Mouse (Mus musculus) midbrain, embryonic 16.5 days (tissue): ENCODE results near the gene Mtnr1a. TPM values are rescaled to one million over a fixed set of nuclear protein-coding genes. Genes with fewer than 3 reads are reported as not detected.
A peak's percentile ranks its signal among the peaks of the same experiment; 100 is the strongest.
"Not testable (repeated sequence)": the region's sequence is repeated elsewhere in the genome, so short reads cannot be mapped to it uniquely, and the experiment has no call there.

Experiments used
- ATAC-seq: fragments of 200-750 bp; cut with Nextera tagmentation; 2 replicates; pipeline ENCODE4 v1.8.0; 2017; ENCODE audit warnings: moderate TSS enrichment
- H3K27ac ChIP-seq: fragments of 300-500 bp; sonication (generic); 2 replicates; pipeline ENCODE4 v1.5.1; 2014; ENCODE audit warnings: mild to moderate bottlenecking, low read length, mixed read lengths
- H3K27me3 ChIP-seq: fragments of 300-500 bp; sonication (generic); 2 replicates; pipeline ENCODE4 v1.6.1; 2014; ENCODE audit warnings: low read depth, low read length, mixed read lengths; ENCODE audit not compliant: control insufficient read depth, insufficient read depth
- H3K36me3 ChIP-seq: fragments of 300-500 bp; sonication (generic); 2 replicates; pipeline ENCODE4 v1.6.1; 2014; ENCODE audit warnings: mild to moderate bottlenecking, low read length, moderate library complexity, mixed read lengths; ENCODE audit not compliant: control insufficient read depth, insufficient read depth
- H3K4me1 ChIP-seq: fragments of 300-500 bp; sonication (generic); 2 replicates; pipeline ENCODE4 v1.6.1; 2014; ENCODE audit warnings: mild to moderate bottlenecking, low read length, mixed read lengths; ENCODE audit not compliant: control insufficient read depth, insufficient read depth
- H3K4me2 ChIP-seq: fragments of 300-500 bp; sonication (generic); 2 replicates; pipeline ENCODE4 v1.6.1; 2014; ENCODE audit warnings: mild to moderate bottlenecking, low read length, mixed read lengths
- H3K4me3 ChIP-seq: fragments of 300-500 bp; sonication (generic); 2 replicates; pipeline ENCODE4 v1.5.1; 2014; ENCODE audit warnings: low read depth, mild to moderate bottlenecking, low read length, moderate library complexity, mixed read lengths
- H3K9ac ChIP-seq: fragments of 300-500 bp; sonication (generic); 2 replicates; pipeline ENCODE4 v1.6.1; 2014; ENCODE audit warnings: low read depth, low read length, mixed read lengths
- H3K9me3 ChIP-seq: fragments of 300-500 bp; sonication (generic); replicated peaks from 2 replicates; pipeline ENCODE4 v1.6.1; 2014; ENCODE audit warnings: mild to moderate bottlenecking, low read length, mixed read lengths; ENCODE audit not compliant: control insufficient read depth, poor library complexity, severe bottlenecking
- WGBS: fragments of 180-500 bp; shearing (Covaris S2); extraction: QIAGEN DNeasy Blood & Tissue Kit; methylation state at CpG from one replicate; pipeline ENCODE4 v1.1.7; 2014; 5-methylcytosine and 5-hydroxymethylcytosine counted together
- polyA plus RNA-seq: library from polyadenylated mRNA; unstranded; fragments of >200 nt; fragmentation: Nextera tagmentation; extraction: Ambion mirVana; gene quantifications from 2 replicates; pipeline ENCODE4 v1.2.1, GENCODE M21; 2015

Gene Mtnr1a
- polyA plus RNA-seq, 1 experiment from 2014 or later, result 0.23 TPM

DNA sequence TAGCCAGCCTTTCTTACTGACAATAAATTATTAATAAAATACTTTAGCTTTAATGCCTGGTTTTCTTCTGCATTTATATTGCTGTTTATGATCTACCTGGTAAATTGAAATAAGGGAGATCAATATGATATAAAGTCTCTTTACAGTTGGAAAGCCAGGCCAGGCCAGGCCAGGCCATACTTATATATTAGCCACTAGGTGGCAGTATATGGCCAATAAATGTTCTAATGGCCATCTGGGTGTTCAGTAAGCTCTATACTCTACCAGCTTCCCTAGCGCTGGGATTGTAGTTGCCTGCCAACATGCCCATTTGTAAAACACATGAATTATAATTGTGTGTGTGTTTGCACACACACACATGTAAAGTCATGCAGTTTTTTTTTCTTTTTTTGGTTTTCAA, 16.7 kb upstream of the Mtnr1a start:
- no peaks in the 10 kb centered on the region for H3K27me3 ChIP-seq
- H3K9me3 ChIP-seq, result no peaks in the 10 kb centered on the region
- no peak overlapping the region for H3K9ac ChIP-seq
- no peaks in the 10 kb centered on the region for H3K4me1 ChIP-seq
- no peak overlapping the region for H3K4me2 ChIP-seq
- ATAC-seq, result no peak
- H3K27ac ChIP-seq, result no peak overlapping the region
- WGBS, result 83% methylated on average over 1 of the region's 1 CpGs
- H3K36me3 ChIP-seq, result peaks cover 9% of the 10 kb centered on the region
- no peak overlapping the region for H3K4me3 ChIP-seq

DNA sequence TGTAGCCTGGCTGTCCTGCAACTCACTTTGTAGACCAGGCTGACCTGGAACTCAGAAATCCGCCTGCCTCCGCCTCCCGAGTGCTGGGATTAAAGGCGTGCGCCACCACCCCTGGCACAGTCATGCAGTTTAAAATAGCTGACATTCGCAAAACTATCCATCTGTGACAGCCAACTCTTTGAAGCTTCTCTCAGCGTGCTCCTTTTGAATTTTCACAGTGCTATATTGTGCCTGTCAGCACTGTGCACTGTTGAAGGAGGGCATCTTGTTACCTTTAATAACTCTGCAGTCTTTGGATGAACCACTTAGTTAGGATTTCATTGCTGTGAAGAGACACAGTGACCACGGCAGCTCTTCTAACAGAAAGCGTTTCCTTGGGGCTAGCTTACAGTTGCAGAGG, 16.3 kb upstream of the Mtnr1a start:
- H3K27me3 ChIP-seq, result no peaks in the 10 kb centered on the region
- peak; percentile 36; the same call in 1 of the 2 replicates for ATAC-seq
- H3K27ac ChIP-seq, result no peak overlapping the region
- no peak overlapping the region for H3K4me3 ChIP-seq
- 85% methylated on average over 9 of the region's 9 CpGs for WGBS
- H3K36me3 ChIP-seq, result peaks cover 9% of the 10 kb centered on the region
- no peak overlapping the region for H3K9ac ChIP-seq
- no peaks in the 10 kb centered on the region for H3K4me1 ChIP-seq
- H3K4me2 ChIP-seq, result no peak overlapping the region
- H3K9me3 ChIP-seq, result no peaks in the 10 kb centered on the region

DNA sequence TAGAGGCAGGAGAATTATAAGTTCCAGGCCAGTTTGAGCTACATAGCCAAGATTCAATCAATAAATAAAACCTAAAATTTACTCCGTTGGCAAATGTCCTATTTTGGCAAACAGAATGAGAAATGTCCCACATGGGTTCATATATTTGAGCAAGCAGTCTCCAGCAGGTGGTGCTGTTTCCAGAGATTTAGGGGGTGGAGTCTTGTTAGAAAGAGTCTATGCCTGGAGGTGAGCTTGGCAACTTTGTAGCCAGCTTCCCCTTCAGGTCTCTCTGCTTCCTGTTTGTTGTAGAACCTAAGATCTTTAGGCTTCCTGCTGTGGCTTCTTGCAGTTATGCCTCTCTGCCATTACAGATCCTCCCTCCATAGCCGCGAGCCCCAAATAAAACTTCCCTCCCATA, 13.4 kb upstream of the Mtnr1a start:
- ATAC-seq, result no peak
- H3K4me3 ChIP-seq, result no peak overlapping the region
- 97% methylated on average over 3 of the region's 3 CpGs for WGBS

DNA sequence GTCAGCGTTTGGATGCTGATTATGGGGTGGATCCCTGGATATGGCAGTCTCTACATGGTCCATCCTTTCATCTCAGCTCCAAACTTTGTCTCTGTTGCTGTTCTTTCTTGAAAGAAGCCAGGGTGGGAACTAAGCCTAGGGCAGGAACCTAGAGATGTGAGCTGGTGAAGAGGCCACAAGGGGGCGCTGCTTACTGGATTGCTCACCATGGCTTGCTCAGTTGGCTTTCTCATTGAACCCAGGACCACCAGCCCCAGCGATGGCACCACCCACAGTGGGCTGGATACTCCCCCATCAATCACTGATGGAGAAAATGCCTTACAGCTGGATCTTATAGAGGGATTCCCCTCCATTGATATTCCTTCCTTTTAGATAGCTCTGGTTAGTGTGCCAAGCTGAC, 12.1 kb upstream of the Mtnr1a start:
- Histone ChIP-seq H3K27me3 (no peaks in the 10 kb centered on the region), H3K9ac (no peak overlapping the region), H3K27ac (no peak overlapping the region), H3K9me3 (no peaks in the 10 kb centered on the region), H3K36me3 (0 out of 2 replicates have a peak, but pooled peaks cover 2% of the 10 kb centered on the region), H3K4me2 (no peak overlapping the region), H3K4me3 (no peak overlapping the region), H3K4me1 (no peaks in the 10 kb centered on the region)
- 14% methylated on average over 2 of the region's 3 CpGs for WGBS
- no peak for ATAC-seq

More for the DNA sequence above, 13.4 kb upstream of the Mtnr1a start:
- H3K4me2 ChIP-seq, result no peak overlapping the region
- no peak overlapping the region for H3K27ac ChIP-seq
- H3K9me3 ChIP-seq, result no peaks in the 10 kb centered on the region
- no peak overlapping the region for H3K9ac ChIP-seq
- no peaks in the 10 kb centered on the region for H3K4me1 ChIP-seq
- peaks cover 9% of the 10 kb centered on the region for H3K36me3 ChIP-seq
- no peaks in the 10 kb centered on the region for H3K27me3 ChIP-seq

DNA sequence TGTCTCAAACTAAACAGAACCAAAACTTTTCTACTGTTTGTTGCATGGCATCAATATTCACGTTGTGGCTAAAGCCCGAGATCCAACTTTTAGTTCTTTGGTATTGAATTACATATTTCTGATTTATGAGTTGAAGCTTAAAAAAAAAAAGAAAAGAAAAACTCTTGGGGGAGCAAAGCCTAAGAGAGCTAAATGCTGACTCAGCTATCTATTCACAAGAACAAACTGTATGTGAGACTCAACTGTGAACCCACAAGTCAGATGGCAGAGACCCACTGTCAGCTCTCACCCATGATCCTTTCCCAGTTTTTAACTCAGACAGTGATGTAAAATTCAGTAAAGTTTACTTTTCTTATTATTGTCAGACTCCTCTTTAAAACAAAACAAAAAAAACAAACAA, 8.9 kb upstream of the Mtnr1a start:
- H3K4me2 ChIP-seq, result no peak overlapping the region
- no peak overlapping the region for H3K4me3 ChIP-seq
- H3K27ac ChIP-seq, result no peak overlapping the region
- no peaks in the 10 kb centered on the region for H3K27me3 ChIP-seq
- no peaks in the 10 kb centered on the region for H3K9me3 ChIP-seq
- H3K9ac ChIP-seq, result no peak overlapping the region
- 0 out of 2 replicates have a peak, but pooled peaks cover 2% of the 10 kb centered on the region for H3K36me3 ChIP-seq
- 98% methylated on average over 2 of the region's 2 CpGs for WGBS
- no peaks in the 10 kb centered on the region for H3K4me1 ChIP-seq
- ATAC-seq, result no peak

DNA sequence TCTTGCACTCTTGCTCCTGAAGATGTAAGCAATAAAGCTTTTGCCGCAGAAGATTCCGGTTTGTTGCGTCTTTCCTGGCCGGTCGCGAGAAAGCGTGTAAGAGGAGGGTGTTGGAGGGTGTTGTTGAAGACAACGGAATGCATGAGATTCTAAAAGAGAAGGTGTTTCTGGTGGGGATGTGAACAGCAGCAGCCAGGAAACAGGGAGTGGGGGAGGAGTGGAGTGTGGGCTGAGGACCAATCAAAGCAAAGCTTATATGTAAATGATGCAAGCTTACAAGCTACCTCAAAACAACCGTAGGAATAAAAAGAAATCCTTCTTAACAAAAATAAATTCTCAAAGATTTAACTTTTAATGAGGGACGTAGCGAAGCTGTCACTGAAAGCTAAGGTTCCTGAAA, 6.6 kb upstream of the Mtnr1a start:
- Histone ChIP-seq H3K9ac (no peak overlapping the region), H3K4me1 (no peaks in the 10 kb centered on the region), H3K4me2 (no peak overlapping the region), H3K27me3 (no peaks in the 10 kb centered on the region), H3K36me3 (no peaks in the 10 kb centered on the region), H3K4me3 (no peak overlapping the region), H3K9me3 (no peaks in the 10 kb centered on the region), H3K27ac (no peak overlapping the region)
- 91% methylated on average over 11 of the region's 11 CpGs for WGBS
- ATAC-seq, result no peak

DNA sequence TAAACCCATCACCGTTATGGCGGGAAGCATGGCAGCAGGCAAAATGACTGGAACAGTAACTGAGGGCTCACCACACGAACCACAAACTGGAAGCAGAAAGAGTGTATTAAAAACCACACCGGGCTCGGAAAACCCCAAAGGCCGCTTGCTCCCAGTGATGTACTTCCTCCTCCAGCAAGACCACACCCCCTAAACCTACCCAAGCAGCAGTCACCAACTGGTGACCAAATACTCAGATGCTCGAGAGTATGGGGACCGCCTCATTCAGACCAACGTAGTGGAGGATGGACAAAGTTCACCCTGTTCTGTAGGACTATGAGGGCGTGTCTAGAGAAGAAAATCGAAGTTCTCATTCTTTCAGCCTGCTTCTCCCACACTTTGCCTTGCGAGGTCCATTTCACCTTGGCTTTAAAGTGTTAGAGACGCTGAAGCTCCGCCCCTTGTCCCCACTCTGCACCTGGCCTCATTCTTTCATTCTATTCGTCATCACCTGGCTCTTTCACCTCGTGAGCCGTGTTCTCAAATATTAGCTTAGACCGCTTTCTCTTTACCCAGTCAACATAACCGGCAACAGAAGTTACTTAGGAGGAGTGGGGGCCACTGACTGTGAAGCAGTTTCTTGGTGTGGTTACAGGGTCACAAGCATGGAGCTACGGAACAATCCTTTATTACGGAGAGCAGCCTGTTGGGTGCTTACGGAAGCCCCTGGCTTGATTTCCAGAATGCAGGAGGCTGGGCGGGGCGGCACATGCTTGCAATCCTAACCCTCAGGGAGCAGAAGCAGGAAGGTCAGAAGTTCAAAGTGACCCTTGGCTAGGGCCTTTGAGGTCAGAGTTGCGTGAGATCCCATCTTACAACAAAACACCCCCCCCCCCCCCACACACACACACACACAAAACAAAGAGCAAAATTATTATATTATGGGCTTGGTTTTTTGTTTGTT, 5.7 kb upstream of the Mtnr1a start:
- 80% methylated on average over 25 of the region's 25 CpGs for WGBS
- H3K27ac ChIP-seq, result no peak overlapping the region
- no peak overlapping the region for H3K9ac ChIP-seq
- ATAC-seq, result no peak
- H3K4me2 ChIP-seq, result no peak overlapping the region
- H3K4me1 ChIP-seq, result no peaks in the 10 kb centered on the region
- H3K36me3 ChIP-seq, result no peaks in the 10 kb centered on the region
- H3K9me3 ChIP-seq, result no peaks in the 10 kb centered on the region
- no peaks in the 10 kb centered on the region for H3K27me3 ChIP-seq
- H3K4me3 ChIP-seq, result no peak overlapping the region

DNA sequence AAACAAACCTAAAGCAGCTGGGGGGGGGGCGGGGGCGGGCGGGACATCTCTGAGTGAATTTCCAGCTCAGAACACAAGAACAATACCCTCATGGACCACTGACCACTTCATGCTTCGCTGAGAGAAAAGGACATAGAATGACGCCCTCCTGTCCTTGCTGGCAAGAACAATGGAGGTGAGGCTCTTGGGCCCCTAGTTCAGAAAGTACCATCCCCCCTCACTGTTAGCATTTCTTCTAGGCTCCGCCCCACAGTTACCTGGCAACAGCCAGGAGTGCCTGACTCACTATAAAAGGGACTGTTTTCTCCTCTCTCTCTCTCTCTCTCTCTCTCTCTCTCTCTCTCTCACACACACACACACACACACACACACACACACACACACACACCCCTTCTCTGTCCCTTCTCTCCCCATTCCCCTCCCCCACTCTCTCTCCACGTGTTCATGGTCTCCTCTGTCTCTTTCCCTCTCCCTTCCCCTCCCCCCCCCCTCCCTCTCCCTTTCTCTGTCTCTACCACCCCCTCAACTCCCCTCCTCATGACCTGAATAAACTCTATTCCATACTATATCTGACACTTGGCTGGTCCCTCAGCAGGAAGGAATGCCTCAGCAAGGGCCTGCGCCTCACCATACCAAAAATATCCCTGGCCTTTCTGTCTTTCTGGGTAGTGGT, 4.6 kb upstream of the Mtnr1a start:
- Histone ChIP-seq H3K36me3 (no peaks in the 10 kb centered on the region), H3K4me1 (no peaks in the 10 kb centered on the region; the same call in 1 of the 2 replicates), H3K4me2 (no peak overlapping the region), H3K9me3 (no peaks in the 10 kb centered on the region), H3K27me3 (no peaks in the 10 kb centered on the region), H3K9ac (no peak overlapping the region), H3K4me3 (no peak overlapping the region), H3K27ac (no peak overlapping the region)
- WGBS, result 22% methylated on average over 8 of the region's 8 CpGs
- no peak for ATAC-seq

DNA sequence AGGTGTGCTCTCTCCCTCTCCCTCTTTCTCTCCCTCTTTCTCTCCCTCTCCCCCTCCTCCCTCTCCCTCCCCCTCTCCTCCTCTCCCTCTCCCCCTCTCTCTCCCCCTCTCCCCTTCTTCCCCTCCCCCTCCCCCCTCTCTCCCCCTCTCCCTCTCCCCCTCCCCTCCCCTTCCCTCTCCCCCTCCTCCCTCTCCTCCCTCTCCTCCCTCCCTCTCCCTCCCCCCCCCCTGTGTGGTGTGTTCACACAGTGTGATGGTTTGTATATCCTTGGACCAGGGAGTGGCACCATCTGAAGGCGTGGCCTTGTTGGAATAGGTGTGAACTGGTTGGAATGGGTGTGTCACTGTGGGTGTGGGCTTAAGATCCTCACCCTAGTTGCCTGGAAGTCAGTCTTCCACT, 3.5 kb upstream of the Mtnr1a start:
- H3K9ac ChIP-seq, H3K4me2 ChIP-seq, H3K36me3 ChIP-seq, ATAC-seq, H3K9me3 ChIP-seq, H3K4me1 ChIP-seq, H3K27ac ChIP-seq, H3K27me3 ChIP-seq, H3K4me3 ChIP-seq: not testable (repeated sequence)
- 100% methylated on average over 1 of the region's 1 CpGs for WGBS
